Mouse (Mus musculus): ENCODE results near the gene Adh6b. TPM values are rescaled to one million over a fixed set of nuclear protein-coding genes. Genes with fewer than 3 reads are reported as not detected.
"Not testable (repeated sequence)": the region's sequence is repeated elsewhere in the genome, so short reads cannot be mapped to it uniquely, and the experiment has no call there.

Gene Adh6b
- total RNA-seq, 2 experiments from 2014 or later = 1.2 to 2.2 TPM

DNA sequence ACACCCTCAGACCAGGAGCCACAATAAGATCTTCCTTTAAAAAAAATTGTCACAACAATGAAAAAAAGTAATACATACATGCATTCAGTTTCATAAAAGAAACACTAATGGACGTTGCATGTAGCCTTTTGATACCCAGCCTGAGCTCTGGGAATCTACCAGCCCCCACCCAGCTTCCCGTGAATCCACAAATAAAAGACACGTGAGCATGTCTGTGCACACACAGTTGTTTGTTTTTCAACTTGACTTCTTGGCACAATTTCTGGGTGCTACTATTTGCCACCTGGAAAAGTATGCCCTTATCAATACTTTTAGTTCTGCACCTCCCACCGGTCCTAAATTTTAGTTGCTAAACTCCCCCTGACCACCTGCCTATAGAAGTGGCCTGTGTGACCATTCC is 19.1 kb downstream of the Adh6b start:
- DNase-seq = no peak

DNA sequence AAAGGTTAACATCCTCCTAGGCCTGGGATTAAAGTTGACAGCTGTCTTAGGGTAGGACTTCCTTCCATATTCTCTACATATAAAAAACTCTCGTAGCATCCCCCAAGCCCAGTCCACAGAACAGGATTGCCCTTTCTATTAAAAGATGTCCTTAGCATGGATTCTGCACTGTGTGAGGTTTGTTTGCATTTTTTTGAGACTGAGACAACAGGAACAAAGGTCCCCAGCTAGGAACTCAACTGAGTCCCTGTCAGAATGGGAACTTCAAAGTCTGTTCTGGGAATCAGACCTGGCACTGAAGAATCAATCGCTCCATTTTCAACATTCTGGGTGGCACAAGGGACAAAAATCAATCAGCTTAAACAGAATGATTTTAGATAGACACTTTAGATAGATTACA is 21.3 kb downstream of the Adh6b start:
- no peak for DNase-seq

DNA sequence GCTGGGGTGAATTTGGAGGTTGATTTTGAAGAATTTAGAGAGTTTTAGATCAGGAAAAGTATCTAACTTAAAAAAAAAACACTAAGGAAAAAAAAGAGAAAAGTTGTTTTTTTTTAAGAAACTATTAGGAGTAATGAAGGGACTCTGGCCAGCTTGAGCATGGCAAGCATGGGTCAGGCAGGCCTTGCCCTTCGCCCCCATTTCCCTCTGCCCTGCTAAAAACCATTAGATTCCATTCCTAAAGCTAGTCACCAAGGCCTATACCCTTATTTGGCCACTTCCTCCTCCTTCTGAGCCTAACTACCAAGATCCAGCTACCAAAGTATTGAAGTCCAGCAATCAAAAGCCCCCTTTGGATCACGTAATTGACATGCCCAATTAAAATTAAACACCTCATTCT is 24.6 kb downstream of the Adh6b start:
- DNase-seq = no peak

DNA sequence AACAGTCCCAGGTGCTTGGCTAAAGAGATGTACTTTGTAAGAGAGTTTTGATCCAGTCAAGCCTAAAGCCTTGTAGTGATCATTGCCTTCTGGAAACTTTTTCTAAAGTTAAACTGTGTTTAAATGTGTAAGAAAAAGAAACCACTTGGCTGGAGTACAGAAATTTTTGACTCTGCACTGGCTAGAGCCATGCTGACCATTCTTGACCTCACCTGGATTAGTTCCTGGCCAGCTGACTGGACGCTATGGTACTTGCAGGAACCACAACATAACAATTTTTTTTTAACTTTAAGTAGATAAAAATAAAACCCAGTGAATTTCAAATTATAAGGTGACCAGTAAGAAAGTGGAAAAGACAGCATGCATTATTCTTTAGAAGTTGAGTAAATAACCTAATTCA is 28.0 kb downstream of the Adh6b start:
- no peak for DNase-seq

DNA sequence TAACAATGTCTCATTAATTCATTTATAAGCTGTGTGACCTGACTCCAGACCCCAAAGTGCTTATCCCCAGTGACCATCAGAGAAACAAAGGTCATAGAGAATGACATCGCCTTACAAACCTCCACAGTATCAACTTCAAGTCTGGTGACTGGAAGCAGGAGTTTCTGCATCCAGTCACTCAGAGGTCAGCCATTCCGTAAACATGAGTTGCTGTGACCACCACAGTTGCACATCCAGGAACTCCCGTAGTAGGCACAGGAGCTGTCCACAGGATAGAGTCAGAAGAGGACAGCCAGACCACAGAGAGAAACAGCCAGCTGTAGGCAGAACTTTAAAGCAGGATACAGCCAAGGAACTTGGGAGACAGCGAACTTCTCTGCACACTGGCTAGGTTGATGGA is 28.7 kb downstream of the Adh6b start:
- not testable (repeated sequence) for DNase-seq

DNA sequence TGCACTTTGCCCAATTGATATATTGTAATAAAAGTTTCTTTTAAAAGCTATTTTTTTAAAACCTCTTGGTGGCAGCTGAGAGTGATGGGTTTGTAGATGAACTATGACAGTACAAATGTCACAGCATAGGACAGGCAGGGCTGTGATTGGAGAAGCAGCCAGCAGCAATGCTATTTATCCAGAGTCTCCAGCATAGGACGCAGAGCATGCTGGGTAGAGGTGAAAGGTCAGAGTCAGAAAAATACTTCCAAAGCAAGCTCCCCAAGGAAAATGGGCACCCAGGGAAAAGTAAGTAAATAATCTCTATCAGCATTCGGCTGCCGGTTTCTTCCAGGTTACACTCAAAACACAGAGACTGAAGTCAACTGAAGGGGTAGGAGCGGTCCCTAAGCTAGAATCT is 32.3 kb downstream of the Adh6b start:
- no peak for DNase-seq

DNA sequence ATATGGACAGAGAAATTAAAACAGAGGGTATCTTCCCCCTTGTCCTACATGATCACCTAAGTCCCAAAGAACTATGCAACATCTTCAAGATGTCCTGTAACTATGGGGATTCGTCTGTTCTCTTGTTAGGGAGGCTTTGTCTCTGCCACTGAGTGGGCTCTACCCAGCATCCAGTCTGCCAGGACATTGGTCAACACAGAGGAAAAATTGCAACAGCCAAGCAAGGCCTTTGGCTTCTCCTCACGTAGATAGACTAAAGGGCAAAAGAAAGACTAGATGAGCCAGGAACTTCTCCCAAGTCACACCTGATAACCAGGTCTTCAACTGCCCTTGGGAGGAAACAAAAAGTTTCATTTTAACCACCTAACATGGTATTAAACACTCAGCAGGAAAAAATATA is 33.6 kb downstream of the Adh6b start:
- DNase-seq = no peak

DNA sequence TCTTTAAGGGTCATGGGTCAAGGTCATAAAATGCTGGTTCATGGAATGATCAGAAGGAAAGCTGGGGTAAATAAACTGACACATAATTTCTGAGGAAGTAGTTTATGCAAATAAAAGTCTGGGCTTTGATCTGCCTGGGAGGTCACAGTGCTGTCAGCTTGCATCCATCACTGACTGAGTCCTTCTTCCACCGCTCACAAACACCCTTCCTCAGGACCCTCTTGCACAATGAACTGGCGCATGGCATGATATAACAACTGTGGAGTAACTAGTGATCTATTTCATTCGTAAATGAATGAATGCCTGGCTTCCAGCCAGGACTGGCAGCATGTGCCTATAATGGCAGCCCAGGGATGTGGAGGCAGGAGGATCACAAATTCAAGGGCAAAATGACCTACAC is 39.6 kb downstream of the Adh6b start:
- no peak for DNase-seq

DNA sequence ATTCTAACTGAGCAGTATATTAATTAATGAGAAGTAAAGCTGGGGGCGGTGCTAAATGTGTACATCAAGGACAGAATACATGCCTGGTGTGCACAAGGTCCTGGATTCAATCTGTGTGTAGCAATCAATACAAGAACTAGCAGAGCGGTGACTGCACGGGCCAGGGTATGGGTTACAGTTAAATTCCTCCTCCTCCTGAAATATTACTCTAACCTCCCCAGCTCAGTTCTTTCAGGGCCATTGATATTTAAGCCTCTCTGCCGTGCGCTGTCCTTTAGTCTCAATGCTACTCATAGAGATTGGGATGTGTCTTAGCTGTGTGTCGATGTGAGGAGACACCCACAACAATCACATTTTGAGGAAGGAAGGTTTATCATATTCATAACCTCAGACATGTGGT is 45.6 kb downstream of the Adh6b start:
- DNase-seq = no peak

DNA sequence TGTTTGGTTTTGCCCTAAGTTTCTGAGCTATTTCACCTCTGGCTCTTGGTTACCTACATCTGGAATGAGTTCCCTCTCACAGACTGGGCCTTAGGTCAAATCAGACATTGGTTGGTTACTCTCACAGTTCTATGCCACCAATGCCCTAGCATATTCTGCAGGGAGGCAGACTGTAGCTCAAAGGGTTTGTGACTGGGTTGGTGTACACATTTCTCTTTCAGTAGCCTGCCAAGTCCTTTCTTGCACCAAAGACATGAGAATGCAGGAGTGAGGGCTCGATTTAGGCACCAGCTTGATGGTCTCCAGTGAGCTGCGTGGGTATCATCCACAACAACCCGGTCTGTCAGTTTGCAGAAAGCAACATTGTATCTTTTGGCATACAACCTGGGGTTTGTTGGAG is 63.3 kb downstream of the Adh6b start:
- DNase-seq = peak in 1 of 2 experiments; percentile 13

DNA sequence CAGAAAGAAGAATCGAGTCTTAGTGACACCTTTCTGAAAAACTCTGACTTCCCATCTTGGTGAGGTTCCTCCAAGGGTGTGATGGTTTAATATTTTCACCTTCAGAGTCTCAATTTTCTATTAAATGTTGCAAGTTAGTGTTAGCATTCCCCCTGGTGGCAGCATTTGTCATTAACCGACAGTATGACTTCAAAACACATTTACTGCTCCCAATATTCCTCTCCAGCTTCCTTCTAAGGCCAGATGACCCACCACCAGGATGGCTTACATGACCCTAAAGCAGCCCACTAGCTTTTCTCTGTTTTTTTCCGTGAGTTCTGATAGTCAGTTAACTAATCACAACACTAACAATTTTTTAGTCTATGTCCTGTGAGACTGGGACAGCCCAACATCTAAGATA is 63.8 kb downstream of the Adh6b start:
- peak; percentile 50 to 77 for DNase-seq

DNA sequence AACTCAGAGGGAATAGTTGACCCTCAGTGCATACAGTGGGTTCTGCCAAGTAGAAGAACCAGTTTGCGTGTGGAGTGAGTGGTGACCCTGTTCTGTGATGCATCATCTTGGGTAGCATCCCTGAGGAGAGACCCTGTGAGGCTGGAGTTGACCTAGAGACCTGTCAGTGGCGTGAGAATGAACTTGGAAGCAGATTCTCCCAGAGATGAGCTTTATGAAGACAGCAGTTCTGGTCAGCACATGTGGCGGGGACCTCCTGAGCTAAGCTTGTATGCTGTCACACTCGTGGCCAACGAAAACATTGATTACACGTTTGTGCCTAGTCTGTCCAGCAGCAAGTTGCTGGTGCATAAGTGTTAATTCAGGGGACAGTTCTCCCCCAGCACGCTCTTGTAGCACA is 64.3 kb downstream of the Adh6b start:
- peak; percentile 9 to 11 for DNase-seq

DNA sequence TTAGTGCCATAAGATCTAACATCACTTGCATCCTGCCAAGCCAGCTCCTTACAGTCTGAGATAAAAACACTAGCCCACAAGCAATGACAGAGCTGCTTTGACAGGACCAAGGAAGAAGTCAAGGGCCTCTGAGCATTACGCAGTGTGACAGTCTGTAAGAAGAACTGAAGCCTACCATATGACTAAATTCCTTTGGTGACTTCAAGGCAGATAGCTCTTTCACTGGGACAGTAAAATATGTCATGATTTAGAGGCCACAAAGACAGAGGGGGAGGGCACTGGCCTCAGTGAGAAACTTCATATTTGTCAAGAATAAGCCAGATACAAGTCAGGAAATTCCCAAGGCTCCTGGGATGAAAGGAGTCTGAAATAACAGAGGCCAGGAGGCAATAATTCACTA is 66.3 kb downstream of the Adh6b start:
- DNase-seq = no peak

Other genes starting within 250 kb of the Adh6b start
- gene Trmt10a, start 198.3 kb upstream of the Adh6b start, total RNA-seq (2021) = 1 to 10 TPM; 1.9 to 2.0 TPM
- gene Mttp, start 196.8 kb upstream of the Adh6b start, total RNA-seq (2021) = 1 to 10 TPM; 7.3 to 7.8 TPM
- gene 4930579F01Rik, start 147.9 kb upstream of the Adh6b start, total RNA-seq (2021) = not detected
- under 1 TPM; 0.45 to 0.93 TPM for gene Adh7, start 124.0 kb upstream of the Adh6b start, total RNA-seq (2021)
- gene Adh1, start 80.8 kb upstream of the Adh6b start, total RNA-seq (2021) = 10 to 100 TPM; 31.3 to 42.9 TPM
- gene Adh6a, start 28.5 kb upstream of the Adh6b start, total RNA-seq (2021) = not detected
- not detected for gene Adh4, start 73.7 kb downstream of the Adh6b start, total RNA-seq (2021)
- 10 to 100 TPM; 82.4 to 89.7 TPM for gene Adh5, start 101.3 kb downstream of the Adh6b start, total RNA-seq (2021)
- 10 to 100 TPM; 37.1 to 37.9 TPM for gene Metap1, start 147.7 kb downstream of the Adh6b start, total RNA-seq (2021)
- 100 to 1,000 TPM; 186 to 215 TPM for gene Eif4e, start 184.4 kb downstream of the Adh6b start, total RNA-seq (2021)